Mouse (Mus musculus): ENCODE results near the gene Ephb2.

Gene Ephb2

GRCm38 (mm10) chr4:136761713-136762380, 73.9 kb downstream of the Ephb2 start:
- no peak for DNase-seq (ENCODE audit: low spot score in 2 of 2)

GRCm38 (mm10) chr4:136760882-136761281, 74.9 kb downstream of the Ephb2 start:
- DNase-seq (ENCODE audit: low spot score in 2 of 2), result no peak

GRCm38 (mm10) chr4:136757096-136757495, 78.7 kb downstream of the Ephb2 start:
- DNase-seq (ENCODE audit: low spot score in 2 of 2), result no peak

GRCm38 (mm10) chr4:136756486-136756885, 79.3 kb downstream of the Ephb2 start:
- DNase-seq (ENCODE audit: low spot score in 2 of 2), result no peak

DNA sequence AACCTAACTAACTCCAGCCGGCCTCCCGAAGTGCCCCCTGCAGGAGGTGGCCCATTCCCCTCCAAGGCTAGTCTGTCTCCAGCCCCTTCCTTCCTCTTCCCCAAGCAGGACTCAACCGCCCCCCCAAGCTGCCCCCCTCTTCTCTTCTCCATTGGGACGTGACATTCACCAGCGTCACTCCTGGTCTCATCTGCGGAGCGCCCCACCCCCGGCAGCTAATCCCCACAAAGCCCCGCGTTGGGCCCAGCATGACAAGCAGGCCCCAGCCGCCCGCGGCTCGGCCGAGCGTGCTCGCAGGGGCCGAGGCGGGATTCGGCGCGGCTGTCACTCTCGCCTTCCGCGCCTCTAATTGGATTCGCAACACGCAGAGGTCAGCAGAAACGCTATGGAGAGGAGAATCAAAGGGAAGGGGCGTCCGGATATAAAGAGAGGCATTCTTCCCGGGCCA, 80.4 kb downstream of the Ephb2 start:
- no peak for DNase-seq (ENCODE audit: low spot score in 2 of 2)

- DNase-seq (ENCODE audit: low spot score in 2 of 2), result no peak
Measured at GRCm38 (mm10) chr4:136754256-136754655, 81.5 kb downstream of the Ephb2 start.

DNA sequence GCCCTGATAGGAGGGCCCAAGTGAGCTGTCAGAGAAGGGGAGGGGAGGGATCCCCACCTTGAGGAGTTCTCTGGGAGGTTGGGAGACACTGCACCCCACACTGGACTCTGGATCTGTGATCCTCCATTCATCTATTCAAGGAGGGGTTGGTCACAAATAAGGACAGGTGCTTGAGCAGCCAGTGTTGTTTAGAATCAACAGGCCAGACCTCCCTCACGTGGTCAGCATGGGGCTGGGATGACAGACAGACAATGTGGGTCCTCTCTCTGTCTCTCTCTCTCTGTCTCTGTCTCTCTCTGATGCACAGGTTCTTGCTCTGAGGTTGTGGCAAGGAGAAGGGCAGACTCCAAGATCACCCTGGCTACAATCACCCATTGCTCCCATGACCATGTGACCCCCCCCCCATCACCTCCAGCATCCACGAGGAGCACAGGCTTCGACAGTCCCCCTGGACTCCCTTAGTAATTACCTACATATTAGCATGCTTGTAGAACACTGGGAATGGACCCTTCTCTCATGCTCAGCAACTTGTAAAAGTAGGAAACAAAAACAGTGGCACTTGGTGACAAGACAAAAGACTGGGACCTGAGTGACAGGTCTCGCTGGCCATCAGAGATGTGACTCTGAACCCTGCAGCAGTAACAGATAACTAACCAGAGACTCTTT, 84.3 kb downstream of the Ephb2 start:
- no peak for DNase-seq (ENCODE audit: low spot score in 2 of 2)

DNA sequence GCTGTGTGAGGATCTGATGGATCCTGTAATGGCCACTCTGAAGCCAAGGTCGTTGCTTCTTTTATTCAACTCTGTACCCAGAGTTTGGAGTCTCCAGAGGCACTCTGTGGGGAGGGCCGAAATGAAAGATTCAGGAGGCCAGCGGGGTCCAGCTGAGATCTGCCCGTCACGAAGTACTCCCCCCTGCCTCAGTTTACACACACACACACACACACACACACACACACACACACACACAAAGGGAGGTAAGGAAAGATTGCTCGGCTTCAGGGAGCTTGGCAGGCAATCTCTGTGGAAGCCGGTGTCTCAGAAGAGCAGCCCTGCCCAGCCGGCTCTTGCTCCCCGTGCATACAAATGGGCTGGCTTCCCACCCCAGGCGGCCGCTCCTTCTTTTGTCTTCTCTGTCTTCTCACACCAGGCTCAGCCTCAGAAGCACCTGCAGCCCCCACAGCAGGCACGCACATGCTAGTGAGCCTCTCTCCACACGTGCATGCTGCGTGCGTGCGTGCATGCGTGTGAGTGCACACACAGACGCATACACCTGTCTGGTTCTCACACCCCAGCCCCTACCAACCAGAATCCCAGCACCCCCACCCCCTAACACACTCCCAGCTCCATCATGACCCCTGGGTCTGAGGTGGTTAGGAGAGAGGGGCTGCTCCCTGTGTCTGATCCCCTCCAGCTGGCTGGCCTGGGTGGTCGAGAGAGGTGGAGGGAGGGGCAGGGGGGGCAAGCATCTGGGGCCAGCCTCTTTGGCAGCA, 85.0 kb downstream of the Ephb2 start:
- no peak for DNase-seq (ENCODE audit: low spot score in 2 of 2)

GRCm38 (mm10) chr4:136749851-136750577, 85.8 kb downstream of the Ephb2 start:
- no peak for DNase-seq (ENCODE audit: low spot score in 2 of 2)

GRCm38 (mm10) chr4:136749431-136749830, 86.4 kb downstream of the Ephb2 start:
- DNase-seq (ENCODE audit: low spot score in 2 of 2), result no peak

DNA sequence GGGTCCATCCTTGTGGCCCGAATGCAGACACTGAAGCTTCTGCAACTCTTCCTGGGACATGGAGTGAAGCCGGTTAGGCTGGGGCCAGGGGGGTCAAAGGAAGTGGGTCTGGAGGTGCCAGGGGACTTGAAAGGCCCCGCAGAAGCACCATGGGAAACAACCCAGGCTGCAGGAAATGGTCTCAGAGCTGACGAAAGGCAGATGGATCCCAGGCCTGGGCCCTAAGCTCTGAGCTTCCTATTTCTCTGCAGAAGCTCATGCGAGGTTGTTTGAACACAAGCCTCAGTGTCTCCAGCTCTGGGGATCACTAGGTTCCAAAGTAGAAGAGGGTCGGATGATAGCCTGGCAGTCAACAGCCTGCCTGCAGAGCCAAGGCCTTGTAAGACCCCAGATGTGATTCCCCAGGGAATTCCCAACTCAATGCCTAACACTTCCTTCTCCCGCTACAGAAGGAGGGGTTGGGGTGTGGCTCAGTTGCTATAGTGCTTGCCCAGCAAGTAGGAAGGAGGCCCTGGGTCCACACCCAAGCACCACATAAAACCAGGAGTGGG, 86.9 kb downstream of the Ephb2 start:
- no peak for DNase-seq (ENCODE audit: low spot score in 2 of 2)

DNA sequence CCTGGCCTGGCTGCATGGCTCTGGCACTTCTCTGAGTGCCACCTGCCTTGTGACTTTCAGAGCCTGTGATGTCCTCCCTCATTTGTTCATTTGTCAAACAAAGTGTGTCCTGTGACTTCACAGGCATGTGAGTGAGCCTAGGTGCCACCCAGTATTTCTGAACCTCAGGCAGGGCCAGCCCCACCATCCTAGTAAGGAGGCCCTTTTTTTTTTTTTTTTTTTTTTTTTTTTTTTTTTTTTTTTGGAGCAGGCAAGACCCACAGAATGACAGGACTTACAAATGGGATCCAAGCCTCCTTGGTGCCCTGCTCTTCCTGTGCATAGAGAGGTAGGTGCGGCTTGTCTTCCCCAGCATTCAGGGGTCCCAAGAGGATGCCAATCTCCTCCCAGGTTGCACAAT, 89.3 kb downstream of the Ephb2 start:
- DNase-seq (ENCODE audit: low spot score in 2 of 2), result no peak

DNA sequence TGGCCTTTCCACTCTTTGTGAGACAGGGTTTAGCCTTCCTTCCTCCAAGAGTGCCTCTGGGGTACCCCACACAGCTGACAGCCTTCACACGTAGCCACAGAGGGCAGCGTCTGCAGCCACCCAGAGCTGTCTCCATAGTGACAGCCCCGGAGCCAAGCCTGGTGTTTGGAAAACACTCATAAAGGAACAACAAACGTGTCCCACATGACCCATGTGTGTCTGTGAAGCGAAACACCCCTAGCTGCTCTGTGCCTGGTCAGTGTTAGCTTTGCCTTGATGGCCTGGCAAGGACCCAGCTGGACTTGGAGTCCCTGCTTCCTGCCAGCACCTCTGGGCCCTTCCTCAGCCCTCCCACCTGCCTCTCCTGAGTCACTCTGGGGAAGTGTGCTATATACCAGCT, 93.1 kb downstream of the Ephb2 start:
- DNase-seq (ENCODE audit: low spot score in 2 of 2), result no peak

DNA sequence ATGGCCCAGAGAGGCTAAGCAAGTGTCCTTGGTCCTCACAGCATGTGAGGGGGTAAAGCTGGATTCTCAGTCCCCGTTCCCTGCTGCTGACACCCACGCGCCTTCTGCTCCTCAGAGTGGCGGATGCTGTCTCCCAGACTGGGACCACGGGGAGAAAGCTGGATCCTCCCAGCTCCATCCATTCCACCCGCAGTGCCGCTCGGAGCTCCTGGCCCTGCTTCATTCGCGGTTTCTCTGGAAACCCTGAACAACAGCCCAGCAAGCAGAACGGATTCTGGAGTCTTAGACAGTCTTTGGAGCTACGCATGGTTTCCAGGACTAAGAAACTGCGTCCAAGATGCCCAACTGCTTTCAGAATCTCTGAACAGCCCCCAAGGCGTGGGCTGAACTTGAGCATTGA, 93.9 kb downstream of the Ephb2 start:
- DNase-seq (ENCODE audit: low spot score in 2 of 2), result no peak

DNA sequence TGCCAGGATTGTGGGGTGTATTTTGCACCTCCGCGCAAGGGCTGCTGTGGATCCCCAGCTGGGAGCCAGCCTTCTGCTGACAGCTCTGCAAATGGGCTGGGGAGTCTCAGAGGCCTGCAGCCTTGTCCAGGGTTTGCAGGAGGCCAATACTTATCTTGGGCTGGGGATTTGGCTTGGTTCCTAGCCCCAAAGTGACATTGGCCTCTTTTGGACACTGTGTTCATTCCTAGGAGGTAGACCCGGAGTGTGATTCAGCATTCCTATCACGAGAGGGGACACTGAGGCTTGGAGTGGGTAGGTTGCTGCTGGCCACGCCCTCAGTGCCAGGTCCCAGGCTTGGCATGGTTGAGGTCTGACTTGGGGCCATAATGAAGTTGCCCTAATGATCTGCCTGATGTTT, 94.8 kb downstream of the Ephb2 start:
- DNase-seq (ENCODE audit: low spot score in 2 of 2), result no peak

- DNase-seq (ENCODE audit: low spot score in 2 of 2), result no peak
Measured at GRCm38 (mm10) chr4:136739189-136739588, 96.6 kb downstream of the Ephb2 start.

GRCm38 (mm10) chr4:136738291-136738690, 97.5 kb downstream of the Ephb2 start:
- no peak for DNase-seq (ENCODE audit: low spot score in 2 of 2)

DNA sequence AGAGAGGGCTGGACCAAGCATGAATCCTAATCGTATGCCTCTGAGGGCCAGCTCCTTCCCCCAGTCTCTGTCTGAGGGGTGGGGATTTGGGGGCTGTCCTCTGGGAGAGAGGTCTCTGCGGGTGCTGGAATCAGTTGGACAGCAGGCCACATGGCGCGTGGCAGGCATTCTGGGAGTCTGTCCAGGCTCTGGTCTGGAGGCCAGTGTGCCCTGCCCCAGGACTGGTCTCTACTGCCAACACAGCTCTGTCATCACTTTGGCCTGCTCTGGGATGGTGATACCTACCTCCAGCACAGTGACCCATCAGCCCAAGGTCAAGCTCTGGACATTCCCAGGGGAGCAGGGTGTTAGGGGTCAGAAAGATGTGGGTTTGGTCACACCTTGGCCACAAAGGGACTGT, 99.9 kb downstream of the Ephb2 start:
- no peak for DNase-seq (ENCODE audit: low spot score in 2 of 2)

DNA sequence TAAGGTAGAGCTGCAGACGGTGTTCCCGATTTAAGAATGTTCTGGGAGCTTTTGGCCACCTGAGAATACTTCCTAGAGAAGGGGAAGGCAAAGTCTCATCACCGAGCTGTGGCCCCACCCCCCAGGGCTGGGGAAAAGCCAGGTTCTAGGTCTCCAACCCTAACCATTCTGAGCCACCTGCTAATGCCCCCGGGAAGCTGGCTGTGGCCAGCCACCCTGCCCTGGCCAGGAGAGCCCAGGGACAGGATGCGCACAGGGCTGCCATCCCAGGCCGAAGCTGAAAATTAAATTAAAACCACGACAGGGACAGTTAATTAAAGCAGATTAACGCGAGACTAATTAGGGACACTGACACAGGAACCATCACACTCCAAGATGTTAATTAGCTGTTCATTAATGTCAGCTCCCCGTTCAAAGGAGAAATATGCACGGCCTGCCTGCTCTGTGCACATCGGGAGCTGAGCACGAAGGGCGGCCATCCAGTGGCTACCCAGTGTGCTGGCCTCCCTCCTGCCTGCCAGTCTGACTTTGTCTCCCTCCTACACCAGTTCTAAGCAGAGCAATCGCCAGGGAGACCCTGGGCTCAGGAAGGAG, 101.5 kb downstream of the Ephb2 start:
- no peak for DNase-seq (ENCODE audit: low spot score in 2 of 2)

GRCm38 (mm10) chr4:136733217-136733865, 102.4 kb downstream of the Ephb2 start:
- no peak for DNase-seq (ENCODE audit: low spot score in 2 of 2)

DNA sequence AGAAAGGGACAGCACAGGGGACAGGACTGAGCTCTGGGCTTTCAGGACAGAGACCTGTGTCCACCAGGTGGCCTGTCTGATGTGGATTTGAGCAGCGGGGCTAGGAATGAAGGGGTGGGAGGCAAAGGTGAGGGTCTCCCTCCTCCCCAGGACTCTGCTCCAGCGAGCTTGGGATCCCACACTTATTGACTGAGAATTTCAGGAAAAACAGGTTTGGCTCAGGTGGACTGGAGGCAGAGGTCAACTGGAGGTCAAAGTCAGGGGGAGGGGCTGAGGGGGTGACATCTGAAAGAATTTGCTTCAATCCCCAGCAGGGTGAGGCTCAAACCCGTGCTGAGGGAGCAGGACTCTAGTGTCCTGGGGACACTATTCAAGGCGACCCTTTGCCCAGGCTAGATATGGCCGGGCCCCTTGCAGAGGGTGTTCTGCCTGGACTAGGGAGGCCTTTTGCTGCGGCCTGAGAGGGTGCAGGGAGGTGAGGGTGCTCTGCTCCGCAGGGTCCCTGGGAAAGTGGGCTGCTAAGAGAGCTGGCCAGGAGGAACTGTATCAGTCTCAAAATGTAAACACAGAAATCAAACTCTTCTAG, 103.2 kb downstream of the Ephb2 start:
- DNase-seq (ENCODE audit: low spot score in 2 of 2), result no peak
